Mouse (Mus musculus): ENCODE results near the gene Slc23a2. TPM values are rescaled to one million over a fixed set of nuclear protein-coding genes. Genes with fewer than 3 reads are reported as not detected.

Gene Slc23a2
- polyA plus RNA-seq, 1 experiment from 2014 or later = 43.6 TPM

DNA sequence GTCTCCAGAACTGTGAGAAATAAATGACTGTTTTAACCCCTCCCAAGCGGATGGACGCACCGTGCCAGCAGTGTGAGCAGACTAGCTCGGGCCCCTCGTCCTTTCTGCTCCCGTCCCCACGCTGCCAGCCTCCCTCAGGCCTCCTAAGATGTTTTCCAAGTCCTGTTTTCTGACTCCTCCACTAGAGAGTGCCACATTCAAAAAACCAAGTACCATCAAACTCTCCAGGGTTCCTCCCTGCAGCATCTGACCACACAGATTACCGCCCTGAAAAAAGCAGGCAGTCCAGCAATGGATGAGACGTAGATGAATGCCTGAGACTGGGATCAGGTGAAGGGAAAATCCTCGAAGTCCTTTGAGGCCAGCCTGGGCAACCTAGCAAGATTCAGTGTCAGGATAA lies 4.4 kb downstream of the Slc23a2 start:
- no peaks in the 10 kb centered on the region for H3K36me3 ChIP-seq (ENCODE audit: control insufficient read depth, insufficient read depth, low read length)
- H3K27ac ChIP-seq (ENCODE audit: low read depth, low read length) = no peak overlapping the region
- H3K9me3 ChIP-seq (ENCODE audit: control insufficient read depth, low read length) = no peaks in the 10 kb centered on the region
- no peak overlapping the region for H3K9ac ChIP-seq (replicated peaks; ENCODE audit: low read depth, low read length)
- WGBS = 70% methylated on average over 10 of the region's 10 CpGs
- no peak overlapping the region for H3K4me2 ChIP-seq (ENCODE audit: low read depth, low read length)
- peaks cover 11% of the 10 kb centered on the region for H3K4me1 ChIP-seq (ENCODE audit: control insufficient read depth, insufficient read depth, low read length)
- no peak overlapping the region for H3K4me3 ChIP-seq (ENCODE audit: low read depth, low read length)
- no peaks in the 10 kb centered on the region; the same call in 1 of the 2 replicates for H3K27me3 ChIP-seq (ENCODE audit: control insufficient read depth, insufficient read depth, low read length)
- no peak for ATAC-seq (ENCODE audit: low read depth)

DNA sequence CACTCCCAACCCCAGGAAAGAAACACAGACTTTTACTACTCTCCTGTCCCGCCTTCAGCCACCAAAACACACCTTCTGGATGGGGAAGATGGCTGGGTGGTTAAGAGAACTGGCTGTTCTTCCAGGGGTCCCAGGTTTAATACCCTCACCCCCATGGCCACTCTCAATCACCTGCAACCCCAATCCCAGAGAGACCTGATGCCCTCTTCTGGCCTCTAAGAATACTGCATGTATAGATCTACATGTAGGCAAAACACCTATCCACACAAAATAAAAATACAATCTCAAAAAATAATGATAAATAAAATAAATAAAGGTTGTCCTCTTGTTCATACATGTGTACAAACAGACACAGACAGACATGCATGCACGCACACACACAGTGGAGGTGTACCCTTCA lies 5.8 kb downstream of the Slc23a2 start:
- H3K9ac ChIP-seq (replicated peaks; ENCODE audit: low read depth, low read length) = no peak overlapping the region
- no peak overlapping the region for H3K4me3 ChIP-seq (ENCODE audit: low read depth, low read length)
- 97% methylated on average over 2 of the region's 2 CpGs for WGBS
- no peak for ATAC-seq (ENCODE audit: low read depth)
- no peak overlapping the region for H3K4me2 ChIP-seq (ENCODE audit: low read depth, low read length)
- no peaks in the 10 kb centered on the region for H3K27me3 ChIP-seq (ENCODE audit: control insufficient read depth, insufficient read depth, low read length)
- no peaks in the 10 kb centered on the region for H3K9me3 ChIP-seq (ENCODE audit: control insufficient read depth, low read length)
- H3K36me3 ChIP-seq (ENCODE audit: control insufficient read depth, insufficient read depth, low read length) = no peaks in the 10 kb centered on the region
- no peak overlapping the region for H3K27ac ChIP-seq (ENCODE audit: low read depth, low read length)
- peaks cover 14% of the 10 kb centered on the region for H3K4me1 ChIP-seq (ENCODE audit: control insufficient read depth, insufficient read depth, low read length)

DNA sequence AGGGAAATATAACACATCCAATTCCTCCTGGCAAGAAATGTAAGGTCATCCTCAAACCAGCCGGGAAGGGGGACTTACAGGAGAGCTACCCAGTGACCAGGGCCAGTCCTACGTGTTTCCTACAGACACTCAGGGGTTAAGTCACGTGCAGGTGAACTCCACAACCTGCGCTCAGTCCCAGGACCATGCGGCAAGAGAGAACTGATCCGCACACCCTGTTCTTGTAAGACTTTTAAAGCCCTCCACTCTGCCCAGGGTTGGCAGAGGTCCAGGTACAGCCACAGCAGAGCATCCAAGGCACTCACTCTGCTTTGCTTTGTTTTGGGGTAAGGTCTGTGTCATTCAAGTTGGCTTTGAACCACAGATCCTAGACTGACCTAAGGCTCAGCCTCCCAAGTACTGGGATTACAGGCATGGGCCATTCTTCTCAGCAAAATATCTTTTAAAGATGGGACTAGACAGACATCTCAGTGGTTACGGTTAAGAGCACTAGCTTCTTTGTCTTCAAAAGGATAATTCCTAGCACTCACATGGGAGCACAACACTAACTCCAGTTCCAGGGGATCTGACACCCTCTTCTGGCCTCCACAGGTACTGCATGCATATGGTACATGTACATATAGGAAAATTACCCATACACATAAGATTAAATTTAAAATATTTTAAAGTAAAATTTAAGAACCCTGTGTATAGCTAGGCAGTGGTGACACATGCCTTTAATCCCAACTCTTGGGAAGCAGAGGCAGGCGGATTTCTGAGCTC lies 8.9 kb downstream of the Slc23a2 start:
- H3K4me1 ChIP-seq (ENCODE audit: control insufficient read depth, insufficient read depth, low read length) = peaks cover 8% of the 10 kb centered on the region
- no peak; the same call in 1 of the 2 replicates for ATAC-seq (ENCODE audit: low read depth)
- WGBS = 93% methylated on average over 8 of the region's 8 CpGs
- no peak overlapping the region for H3K4me3 ChIP-seq (ENCODE audit: low read depth, low read length)
- no peaks in the 10 kb centered on the region for H3K36me3 ChIP-seq (ENCODE audit: control insufficient read depth, insufficient read depth, low read length)
- no peak overlapping the region for H3K4me2 ChIP-seq (ENCODE audit: low read depth, low read length)
- H3K27me3 ChIP-seq (ENCODE audit: control insufficient read depth, insufficient read depth, low read length) = no peaks in the 10 kb centered on the region
- no peak overlapping the region for H3K27ac ChIP-seq (ENCODE audit: low read depth, low read length)
- no peak overlapping the region for H3K9ac ChIP-seq (replicated peaks; ENCODE audit: low read depth, low read length)
- no peaks in the 10 kb centered on the region for H3K9me3 ChIP-seq (ENCODE audit: control insufficient read depth, low read length)

DNA sequence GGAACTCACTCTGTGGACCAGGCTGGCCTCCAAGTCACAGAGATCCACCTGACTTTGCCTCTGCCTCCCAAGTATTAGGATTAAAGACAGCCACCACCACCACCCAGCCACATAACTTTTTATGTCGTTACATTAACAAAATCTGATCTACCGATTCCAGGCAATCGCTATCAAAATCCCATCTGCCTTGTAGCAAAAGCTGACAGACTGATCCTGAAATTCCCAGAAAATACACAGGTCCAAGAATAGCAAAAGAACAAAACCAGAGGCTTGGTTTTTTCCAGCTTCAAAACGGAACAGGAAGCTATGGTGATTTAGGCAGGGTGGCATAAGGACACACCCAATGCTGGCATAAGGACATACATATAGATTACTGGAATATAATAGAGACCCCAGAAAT lies 10.2 kb downstream of the Slc23a2 start:
- WGBS = 85% methylated on average over 4 of the region's 4 CpGs
- no peak overlapping the region for H3K9ac ChIP-seq (replicated peaks; ENCODE audit: low read depth, low read length)

DNA sequence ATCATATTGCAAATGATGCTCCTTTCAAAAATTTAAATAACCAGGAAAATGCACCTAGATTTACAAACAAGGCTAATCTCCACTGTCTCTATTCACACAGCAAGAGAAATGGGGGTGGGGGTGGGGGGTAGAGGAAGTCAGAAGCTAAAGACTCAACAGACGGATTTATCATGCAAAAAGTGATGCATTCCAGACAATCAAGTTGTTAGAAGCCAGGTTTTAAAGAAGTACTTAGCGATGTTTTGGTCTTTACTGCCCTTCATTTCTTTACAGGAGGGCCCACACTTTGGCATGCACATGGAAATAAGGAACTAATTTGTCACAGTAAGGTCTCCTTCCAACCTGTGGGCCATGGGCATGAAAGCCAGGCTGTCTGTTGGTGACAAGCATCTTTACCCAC lies 11.5 kb downstream of the Slc23a2 start:
- H3K4me3 ChIP-seq (ENCODE audit: low read depth, low read length) = no peak overlapping the region
- ATAC-seq (ENCODE audit: low read depth) = no peak
- H3K27ac ChIP-seq (ENCODE audit: low read depth, low read length) = no peak overlapping the region
- H3K4me1 ChIP-seq (ENCODE audit: control insufficient read depth, insufficient read depth, low read length) = peaks cover 8% of the 10 kb centered on the region
- 30% methylated on average over 2 of the region's 2 CpGs for WGBS
- no peaks in the 10 kb centered on the region for H3K9me3 ChIP-seq (ENCODE audit: control insufficient read depth, low read length)
- H3K9ac ChIP-seq (replicated peaks; ENCODE audit: low read depth, low read length) = no peak overlapping the region
- no peaks in the 10 kb centered on the region for H3K27me3 ChIP-seq (ENCODE audit: control insufficient read depth, insufficient read depth, low read length)
- no peaks in the 10 kb centered on the region for H3K36me3 ChIP-seq (ENCODE audit: control insufficient read depth, insufficient read depth, low read length)
- H3K4me2 ChIP-seq (ENCODE audit: low read depth, low read length) = no peak overlapping the region

More for the DNA sequence above, 10.2 kb downstream of the Slc23a2 start:
- peaks cover 8% of the 10 kb centered on the region for H3K4me1 ChIP-seq (ENCODE audit: control insufficient read depth, insufficient read depth, low read length)
- no peaks in the 10 kb centered on the region for H3K27me3 ChIP-seq (ENCODE audit: control insufficient read depth, insufficient read depth, low read length)
- H3K9me3 ChIP-seq (ENCODE audit: control insufficient read depth, low read length) = no peaks in the 10 kb centered on the region
- no peak overlapping the region for H3K4me2 ChIP-seq (ENCODE audit: low read depth, low read length)
- H3K27ac ChIP-seq (ENCODE audit: low read depth, low read length) = no peak overlapping the region
- H3K36me3 ChIP-seq (ENCODE audit: control insufficient read depth, insufficient read depth, low read length) = no peaks in the 10 kb centered on the region
- no peak overlapping the region for H3K4me3 ChIP-seq (ENCODE audit: low read depth, low read length)
- ATAC-seq (ENCODE audit: low read depth) = no peak

DNA sequence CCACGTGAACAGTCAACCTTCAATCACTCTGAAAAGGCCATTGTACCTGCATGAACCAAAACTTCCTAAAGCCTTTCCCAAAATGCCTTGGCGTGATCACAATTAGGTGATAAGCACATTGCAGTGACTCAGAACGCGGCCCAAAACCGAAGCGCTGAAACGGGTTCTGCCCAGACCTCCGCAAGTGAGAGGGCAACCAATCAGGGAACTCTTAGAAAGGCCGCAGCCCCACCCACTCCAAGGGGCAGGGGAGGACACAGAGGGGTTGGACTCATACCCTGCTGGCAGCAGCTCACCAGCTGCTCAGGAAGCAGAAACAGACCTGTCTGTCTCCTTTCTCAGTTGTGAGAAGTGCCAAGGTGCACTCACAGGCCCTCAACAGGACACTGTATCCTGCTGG lies 13.6 kb downstream of the Slc23a2 start:
- no peaks in the 10 kb centered on the region for H3K9me3 ChIP-seq (ENCODE audit: control insufficient read depth, low read length)
- H3K36me3 ChIP-seq (ENCODE audit: control insufficient read depth, insufficient read depth, low read length) = no peaks in the 10 kb centered on the region
- peak; percentile 58; the same call in 1 of the 2 replicates for ATAC-seq (ENCODE audit: low read depth)
- no peak overlapping the region for H3K9ac ChIP-seq (replicated peaks; ENCODE audit: low read depth, low read length)
- no peak overlapping the region for H3K27ac ChIP-seq (ENCODE audit: low read depth, low read length)
- H3K4me1 ChIP-seq (ENCODE audit: control insufficient read depth, insufficient read depth, low read length) = peaks cover 13% of the 10 kb centered on the region
- no peaks in the 10 kb centered on the region for H3K27me3 ChIP-seq (ENCODE audit: control insufficient read depth, insufficient read depth, low read length)
- 3% methylated on average over 9 of the region's 9 CpGs for WGBS
- H3K4me2 ChIP-seq (ENCODE audit: low read depth, low read length) = no peak overlapping the region
- H3K4me3 ChIP-seq (ENCODE audit: low read depth, low read length) = no peak overlapping the region

DNA sequence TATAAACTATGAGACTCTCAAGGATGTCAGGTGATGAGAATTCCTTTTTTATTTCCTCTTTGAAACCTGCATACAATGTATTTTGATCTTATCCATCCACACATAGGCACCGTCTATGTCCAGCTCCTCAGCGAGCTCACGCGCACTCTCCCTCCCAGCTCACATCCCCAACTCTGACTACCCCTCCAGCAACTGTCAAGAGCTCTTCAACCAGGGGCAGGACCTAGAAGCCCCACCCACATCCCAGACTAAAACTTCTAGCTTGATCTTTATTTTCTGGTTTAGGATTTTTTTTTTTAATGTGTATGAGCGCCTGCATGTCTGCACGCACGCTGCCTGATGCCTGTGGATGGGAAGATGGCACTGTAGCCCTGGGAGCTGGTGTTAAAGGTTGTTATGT lies 14.9 kb downstream of the Slc23a2 start:
- no peaks in the 10 kb centered on the region for H3K36me3 ChIP-seq (ENCODE audit: control insufficient read depth, insufficient read depth, low read length)
- no peak overlapping the region for H3K9ac ChIP-seq (replicated peaks; ENCODE audit: low read depth, low read length)
- H3K27ac ChIP-seq (ENCODE audit: low read depth, low read length) = no peak overlapping the region
- no peaks in the 10 kb centered on the region for H3K27me3 ChIP-seq (ENCODE audit: control insufficient read depth, insufficient read depth, low read length)
- no peak for ATAC-seq (ENCODE audit: low read depth)
- no peak overlapping the region for H3K4me3 ChIP-seq (ENCODE audit: low read depth, low read length)
- H3K9me3 ChIP-seq (ENCODE audit: control insufficient read depth, low read length) = no peaks in the 10 kb centered on the region
- peaks cover 13% of the 10 kb centered on the region for H3K4me1 ChIP-seq (ENCODE audit: control insufficient read depth, insufficient read depth, low read length)
- no peak overlapping the region for H3K4me2 ChIP-seq (ENCODE audit: low read depth, low read length)
- 97% methylated on average over 7 of the region's 7 CpGs for WGBS

DNA sequence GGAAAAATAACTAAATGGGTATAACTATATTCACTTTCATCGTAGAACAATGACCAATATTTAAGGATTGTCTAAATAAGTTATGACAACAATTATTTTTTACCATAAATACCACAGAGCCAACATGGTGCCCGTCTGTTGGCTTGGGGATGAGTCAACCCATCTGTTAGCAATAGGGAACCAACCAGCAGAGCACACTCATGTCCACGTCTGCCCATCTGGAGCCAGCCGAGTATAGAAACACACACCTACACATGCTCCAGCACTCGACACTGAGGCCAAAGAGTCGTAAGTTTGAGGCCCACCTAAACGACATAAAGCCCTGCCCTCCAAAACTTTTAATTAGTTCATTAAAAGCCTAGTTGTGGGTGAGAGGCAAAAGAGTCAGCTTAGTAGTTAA lies 15.7 kb downstream of the Slc23a2 start:
- H3K9ac ChIP-seq (replicated peaks; ENCODE audit: low read depth, low read length) = no peak overlapping the region
- no peak for ATAC-seq (ENCODE audit: low read depth)
- H3K4me3 ChIP-seq (ENCODE audit: low read depth, low read length) = no peak overlapping the region
- no peak overlapping the region for H3K4me2 ChIP-seq (ENCODE audit: low read depth, low read length)
- H3K36me3 ChIP-seq (ENCODE audit: control insufficient read depth, insufficient read depth, low read length) = no peaks in the 10 kb centered on the region
- no peaks in the 10 kb centered on the region for H3K27me3 ChIP-seq (ENCODE audit: control insufficient read depth, insufficient read depth, low read length)
- no peaks in the 10 kb centered on the region for H3K9me3 ChIP-seq (ENCODE audit: control insufficient read depth, low read length)
- peaks cover 11% of the 10 kb centered on the region for H3K4me1 ChIP-seq (ENCODE audit: control insufficient read depth, insufficient read depth, low read length)
- WGBS = 86% methylated on average over 7 of the region's 7 CpGs
- no peak overlapping the region for H3K27ac ChIP-seq (ENCODE audit: low read depth, low read length)

DNA sequence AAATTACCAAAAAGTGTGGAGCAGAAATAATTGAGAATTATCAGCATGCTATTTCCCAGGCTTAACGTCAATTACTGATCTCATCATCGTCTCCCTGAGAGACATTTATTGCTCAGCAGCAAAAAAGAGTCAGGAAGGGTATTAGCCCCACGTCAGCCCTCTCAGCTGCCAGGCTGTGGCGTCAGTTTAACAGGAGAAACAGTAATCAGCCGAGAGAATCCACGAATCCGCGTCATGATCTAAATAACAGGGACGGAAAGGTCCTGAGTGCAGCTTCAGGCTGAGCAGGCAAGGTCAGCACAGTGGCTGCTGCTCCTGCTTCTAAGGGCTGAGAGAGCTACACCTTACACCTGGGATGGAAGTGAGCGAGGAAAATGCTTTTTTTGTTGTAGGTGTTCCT lies 17.0 kb downstream of the Slc23a2 start:
- Histone ChIP-seq H3K9ac (replicated peaks; ENCODE audit: low read depth, low read length) (0 out of 2 replicates have a peak overlapping the region, but pooled peaks have one; percentile 4), H3K27ac (ENCODE audit: low read depth, low read length) (no peak overlapping the region), H3K4me2 (ENCODE audit: low read depth, low read length) (no peak overlapping the region), H3K4me1 (ENCODE audit: control insufficient read depth, insufficient read depth, low read length) (0 out of 2 replicates have a peak, but pooled peaks cover 5% of the 10 kb centered on the region), H3K4me3 (ENCODE audit: low read depth, low read length) (no peak overlapping the region), H3K36me3 (ENCODE audit: control insufficient read depth, insufficient read depth, low read length) (no peaks in the 10 kb centered on the region), H3K27me3 (ENCODE audit: control insufficient read depth, insufficient read depth, low read length) (no peaks in the 10 kb centered on the region), H3K9me3 (ENCODE audit: control insufficient read depth, low read length) (no peaks in the 10 kb centered on the region)
- no peak for ATAC-seq (ENCODE audit: low read depth)
- 35% methylated on average over 10 of the region's 10 CpGs for WGBS
